Mouse (Mus musculus): ENCODE measurements around the gene Bicra. TPM values are rescaled to one million over a fixed set of nuclear protein-coding genes. Genes with fewer than 3 reads are reported as not detected.

The Bicra gene
- polyA plus RNA-seq, 1 experiment from 2014 or later, result 3.7 TPM

DNA sequence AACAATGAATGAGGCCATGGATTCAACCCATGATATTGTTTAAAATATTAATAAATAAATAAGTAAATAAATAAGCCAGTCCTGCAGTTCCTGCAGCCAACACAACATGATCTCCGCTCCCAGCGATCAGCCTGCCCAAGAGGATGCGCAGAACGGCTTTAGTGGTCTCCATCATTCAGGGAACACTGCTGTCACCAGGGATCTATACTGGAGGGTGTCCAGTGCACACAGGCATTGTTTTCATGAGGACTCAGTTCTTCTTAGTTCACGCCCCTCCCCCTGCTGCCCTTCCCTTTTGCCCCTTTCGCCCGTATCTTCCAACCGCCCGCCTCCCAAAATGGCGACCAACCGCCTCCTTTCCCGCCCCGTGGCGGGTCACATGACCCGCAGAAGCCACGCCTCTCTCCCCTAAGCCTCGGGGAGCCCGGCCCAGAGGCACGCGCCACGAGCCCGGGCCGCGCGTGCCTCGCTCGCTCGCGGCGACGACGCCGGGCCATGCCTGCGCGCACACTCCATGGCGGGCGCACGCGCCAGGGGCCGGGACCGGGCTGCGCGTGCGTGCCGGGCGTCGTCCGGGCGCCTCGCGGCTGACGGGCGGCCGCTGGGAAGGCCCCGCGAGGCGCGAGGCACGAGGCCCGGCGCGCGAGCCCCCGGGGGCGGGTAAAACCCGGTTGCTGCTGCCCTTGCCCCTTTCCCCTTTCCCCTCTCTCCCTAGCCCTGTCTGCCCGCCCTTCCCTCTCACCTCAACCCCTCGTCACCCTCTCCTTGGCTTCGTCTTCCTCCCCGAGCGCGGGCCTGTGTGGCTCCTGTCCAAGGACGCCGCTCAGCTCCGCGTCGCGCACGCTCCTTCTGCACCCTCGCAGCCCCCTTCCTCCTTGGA is 13.7 kb upstream of the Bicra start, which contains the start of gene Zfp541:
TSS of gene Zfp541 (plus strand) at position 596 of the 880 bp plus-strand sequence.
- WGBS, result 47% methylated on average over 68 of the region's 80 CpGs
- peak within 1 kb of the TSS; percentile 14; the same call in 1 of the 2 replicates for H3K4me2 ChIP-seq (ENCODE audit: low read depth, low read length)

DNA sequence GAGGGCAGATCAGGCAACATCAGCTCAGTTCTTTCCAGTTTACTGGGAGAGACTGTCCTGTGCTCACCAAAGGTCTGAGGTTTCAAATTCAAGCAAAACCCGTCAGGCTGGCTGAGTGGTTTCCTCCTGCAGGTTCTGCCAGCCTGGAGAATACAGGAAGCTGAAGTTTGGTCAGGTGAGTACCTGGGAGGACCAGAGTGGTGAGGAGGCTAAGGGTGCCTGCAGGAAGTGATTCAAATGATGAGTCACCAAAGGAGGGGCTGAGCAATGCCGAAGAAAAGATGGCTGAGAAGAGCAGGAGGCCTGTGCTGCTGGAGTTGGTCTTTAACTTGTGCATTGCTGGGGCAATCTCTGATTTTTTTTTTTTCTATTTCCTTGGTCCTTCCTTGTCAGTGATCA is 9.4 kb upstream of the Bicra start:
- Histone ChIP-seq H3K4me3 (ENCODE audit: low read length) (no peak overlapping the region), H3K9ac (ENCODE audit: low read depth, low read length) (no peak overlapping the region), H3K27ac (ENCODE audit: low read length) (no peak overlapping the region), H3K36me3 (ENCODE audit: control insufficient read depth, insufficient read depth, low read length) (no peaks in the 10 kb centered on the region), H3K4me1 (ENCODE audit: control insufficient read depth, insufficient read depth, low read length) (no peaks in the 10 kb centered on the region; the same call in 1 of the 2 replicates), H3K27me3 (replicated peaks; ENCODE audit: control insufficient read depth, insufficient read depth, low read length) (peaks cover 10% of the 10 kb centered on the region), H3K4me2 (ENCODE audit: low read depth, low read length) (no peak overlapping the region), H3K9me3 (ENCODE audit: control insufficient read depth, low read length) (peaks cover 10% of the 10 kb centered on the region)
- peak; percentile 24; the same call in 1 of the 2 replicates for ATAC-seq
- 32% methylated on average over 2 of the region's 2 CpGs for WGBS

More for the DNA sequence above, 13.7 kb upstream of the Bicra start, which contains the start of gene Zfp541:
- no peak within 1 kb of the TSS for H3K27ac ChIP-seq (ENCODE audit: low read length)
- no peak within 1 kb of the TSS for H3K9ac ChIP-seq (ENCODE audit: low read depth, low read length)
- H3K9me3 ChIP-seq (ENCODE audit: control insufficient read depth, low read length), result peaks cover 10% of the 10 kb centered on the region
- H3K4me3 ChIP-seq (ENCODE audit: low read length), result peak within 1 kb of the TSS; percentile 20; the same call in 1 of the 2 replicates
- H3K36me3 ChIP-seq (ENCODE audit: control insufficient read depth, insufficient read depth, low read length), result no peaks in the 10 kb centered on the region
- no peak for ATAC-seq
- peaks cover 10% of the 10 kb centered on the region for H3K27me3 ChIP-seq (replicated peaks; ENCODE audit: control insufficient read depth, insufficient read depth, low read length)
- no peaks in the 10 kb centered on the region for H3K4me1 ChIP-seq (ENCODE audit: control insufficient read depth, insufficient read depth, low read length)

DNA sequence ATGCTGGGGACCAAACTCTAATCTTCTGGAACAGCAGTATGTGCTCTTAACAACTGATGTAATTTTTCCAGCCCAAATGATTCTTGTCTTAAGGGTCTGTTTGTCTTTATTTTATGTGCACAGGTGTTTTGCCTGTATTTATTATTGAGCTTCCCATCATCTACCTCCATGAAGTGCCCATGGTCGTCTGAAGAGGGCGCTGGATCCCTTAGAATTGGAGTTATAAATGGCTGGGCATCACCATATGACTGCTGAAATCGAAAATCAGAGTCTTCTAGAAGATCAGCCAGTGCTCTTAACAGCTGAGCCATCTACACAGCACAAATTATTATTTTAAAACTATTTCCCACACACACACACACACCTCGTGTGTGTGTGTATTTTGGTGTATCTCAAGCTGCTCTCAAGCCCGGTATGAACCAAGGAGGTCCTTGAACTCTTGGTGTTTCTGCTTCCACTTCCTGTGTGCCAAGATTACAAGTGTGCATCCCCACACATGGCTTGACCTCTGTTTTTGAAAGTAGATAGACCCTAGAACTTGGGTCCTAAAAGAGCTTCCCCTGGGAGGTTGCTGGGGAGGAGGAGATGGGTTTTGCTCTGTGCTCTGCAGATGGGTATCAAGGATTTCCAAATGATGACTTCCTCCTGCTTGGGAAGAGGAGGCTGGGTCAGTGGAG is 8.9 kb upstream of the Bicra start:
- no peak overlapping the region for H3K9ac ChIP-seq (ENCODE audit: low read depth, low read length)
- WGBS, result 31% methylated on average over 5 of the region's 5 CpGs
- ATAC-seq, result no peak
- H3K27me3 ChIP-seq (replicated peaks; ENCODE audit: control insufficient read depth, insufficient read depth, low read length), result peaks cover 7% of the 10 kb centered on the region
- peaks cover 1% of the 10 kb centered on the region; the same call in 1 of the 2 replicates for H3K4me1 ChIP-seq (ENCODE audit: control insufficient read depth, insufficient read depth, low read length)
- H3K4me3 ChIP-seq (ENCODE audit: low read length), result no peak overlapping the region
- H3K4me2 ChIP-seq (ENCODE audit: low read depth, low read length), result no peak overlapping the region
- no peaks in the 10 kb centered on the region for H3K36me3 ChIP-seq (ENCODE audit: control insufficient read depth, insufficient read depth, low read length)
- H3K27ac ChIP-seq (ENCODE audit: low read length), result no peak overlapping the region
- H3K9me3 ChIP-seq (ENCODE audit: control insufficient read depth, low read length), result peaks cover 5% of the 10 kb centered on the region

DNA sequence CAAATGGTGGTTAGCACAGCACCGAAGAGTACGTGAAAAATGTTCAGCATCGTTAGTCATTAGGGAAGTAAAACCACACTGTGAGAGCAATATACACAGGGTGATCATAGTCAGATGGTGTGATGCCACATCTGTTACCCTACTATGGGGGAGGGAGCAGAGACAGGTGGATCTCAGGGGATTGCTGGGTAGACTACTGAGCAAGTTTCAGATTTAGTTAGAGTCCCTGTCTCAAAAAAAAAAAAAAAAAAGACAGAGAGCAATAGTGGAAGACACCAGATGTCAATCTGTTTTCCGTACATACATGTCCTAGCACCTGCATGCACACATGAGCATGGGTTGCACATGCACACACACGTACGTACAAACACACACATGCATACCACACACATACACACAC is 7.9 kb upstream of the Bicra start:
- Histone ChIP-seq H3K9me3 (ENCODE audit: control insufficient read depth, low read length) (no peaks in the 10 kb centered on the region), H3K4me1 (ENCODE audit: control insufficient read depth, insufficient read depth, low read length) (peaks cover 2% of the 10 kb centered on the region; the same call in 1 of the 2 replicates), H3K9ac (ENCODE audit: low read depth, low read length) (no peak overlapping the region), H3K27me3 (replicated peaks; ENCODE audit: control insufficient read depth, insufficient read depth, low read length) (peaks cover under 1% of the 10 kb centered on the region), H3K36me3 (ENCODE audit: control insufficient read depth, insufficient read depth, low read length) (no peaks in the 10 kb centered on the region), H3K4me3 (ENCODE audit: low read length) (no peak overlapping the region), H3K4me2 (ENCODE audit: low read depth, low read length) (no peak overlapping the region), H3K27ac (ENCODE audit: low read length) (no peak overlapping the region)
- WGBS, result 80% methylated on average over 6 of the region's 6 CpGs
- no peak for ATAC-seq

DNA sequence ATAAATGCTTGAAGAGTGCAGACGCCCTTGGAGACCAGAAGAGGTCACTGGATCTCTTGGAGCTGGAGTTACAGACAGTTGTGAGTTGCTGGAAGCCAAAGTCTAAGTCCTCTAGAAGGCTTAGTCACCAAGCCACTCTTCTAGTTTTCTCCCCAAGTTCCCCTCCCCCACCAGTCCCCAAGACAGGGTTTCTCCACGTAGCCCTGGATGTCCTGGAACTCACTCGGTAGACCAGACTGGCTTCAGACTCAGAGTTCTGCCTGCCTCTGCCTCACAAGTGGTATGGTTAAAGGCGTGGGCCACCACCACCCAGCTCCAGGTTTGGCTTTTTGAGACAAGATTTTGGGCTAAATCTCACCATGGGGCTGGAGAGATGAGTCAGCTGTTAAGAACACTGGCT is 7.2 kb upstream of the Bicra start:
- Histone ChIP-seq H3K27ac (ENCODE audit: low read length) (no peak overlapping the region), H3K27me3 (replicated peaks; ENCODE audit: control insufficient read depth, insufficient read depth, low read length) (no peaks in the 10 kb centered on the region), H3K9me3 (ENCODE audit: control insufficient read depth, low read length) (no peaks in the 10 kb centered on the region), H3K4me2 (ENCODE audit: low read depth, low read length) (no peak overlapping the region), H3K4me1 (ENCODE audit: control insufficient read depth, insufficient read depth, low read length) (peaks cover 6% of the 10 kb centered on the region; the same call in 1 of the 2 replicates), H3K36me3 (ENCODE audit: control insufficient read depth, insufficient read depth, low read length) (no peaks in the 10 kb centered on the region), H3K4me3 (ENCODE audit: low read length) (no peak overlapping the region), H3K9ac (ENCODE audit: low read depth, low read length) (no peak overlapping the region)
- no peak for ATAC-seq
- WGBS, result 61% methylated on average over 4 of the region's 4 CpGs

DNA sequence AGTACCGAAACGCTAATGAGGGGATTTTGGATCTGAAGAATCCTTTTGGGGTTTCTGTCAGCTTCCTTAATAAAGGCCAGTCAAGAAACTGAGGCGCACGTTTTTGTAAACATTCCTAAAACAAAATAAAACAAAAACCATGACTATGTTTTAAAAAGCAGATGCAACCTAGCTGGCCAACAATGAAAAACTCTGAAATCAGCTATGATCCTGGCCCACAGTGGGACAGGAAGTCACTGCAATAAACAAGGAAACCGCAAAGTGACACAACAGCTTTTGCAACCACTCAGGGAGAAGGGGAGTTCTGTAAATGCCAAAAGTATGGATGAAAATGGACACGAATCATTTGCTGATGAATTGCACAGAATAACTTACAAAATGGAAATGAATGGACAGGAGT is 5.4 kb upstream of the Bicra start:
- Histone ChIP-seq H3K9ac (ENCODE audit: low read depth, low read length) (no peak overlapping the region), H3K27me3 (replicated peaks; ENCODE audit: control insufficient read depth, insufficient read depth, low read length) (no peaks in the 10 kb centered on the region), H3K9me3 (ENCODE audit: control insufficient read depth, low read length) (no peaks in the 10 kb centered on the region), H3K27ac (ENCODE audit: low read length) (no peak overlapping the region), H3K4me1 (ENCODE audit: control insufficient read depth, insufficient read depth, low read length) (peaks cover 17% of the 10 kb centered on the region), H3K4me2 (ENCODE audit: low read depth, low read length) (peak overlapping the region; percentile 83), H3K4me3 (ENCODE audit: low read length) (peak overlapping the region; percentile 71), H3K36me3 (ENCODE audit: control insufficient read depth, insufficient read depth, low read length) (no peaks in the 10 kb centered on the region)
- ATAC-seq, result no peak
- 8% methylated on average over 6 of the region's 6 CpGs for WGBS

DNA sequence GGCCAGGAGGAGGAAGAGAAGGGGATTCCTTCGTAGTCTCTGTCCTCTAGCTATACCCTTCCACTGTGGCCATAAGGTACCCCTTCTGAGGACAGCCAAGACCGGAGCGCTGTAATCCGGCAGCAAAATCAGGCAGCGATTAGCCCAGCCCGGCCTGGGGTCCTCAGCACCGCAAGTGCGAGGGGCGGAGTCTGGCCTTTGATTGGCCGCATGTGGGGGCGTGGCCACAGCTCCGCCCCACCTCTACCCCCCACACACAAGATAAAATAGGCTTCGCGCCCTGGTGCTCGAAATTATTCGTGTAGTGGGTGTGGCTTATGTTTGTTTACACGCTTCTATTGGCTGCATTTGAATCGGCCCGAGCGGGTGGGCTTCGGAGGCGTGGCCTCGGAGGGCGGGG is 5.0 kb upstream of the Bicra start:
- Histone ChIP-seq H3K4me1 (ENCODE audit: control insufficient read depth, insufficient read depth, low read length) (peaks cover 17% of the 10 kb centered on the region), H3K4me3 (ENCODE audit: low read length) (peak overlapping the region; percentile 71), H3K27me3 (replicated peaks; ENCODE audit: control insufficient read depth, insufficient read depth, low read length) (no peaks in the 10 kb centered on the region), H3K4me2 (ENCODE audit: low read depth, low read length) (peak overlapping the region; percentile 83), H3K9me3 (ENCODE audit: control insufficient read depth, low read length) (no peaks in the 10 kb centered on the region), H3K36me3 (ENCODE audit: control insufficient read depth, insufficient read depth, low read length) (no peaks in the 10 kb centered on the region), H3K9ac (ENCODE audit: low read depth, low read length) (peak overlapping the region; percentile 76), H3K27ac (ENCODE audit: low read length) (peak overlapping the region; percentile 90)
- 0% methylated on average over 24 of the region's 24 CpGs for WGBS
- peak; percentile 66 for ATAC-seq

DNA sequence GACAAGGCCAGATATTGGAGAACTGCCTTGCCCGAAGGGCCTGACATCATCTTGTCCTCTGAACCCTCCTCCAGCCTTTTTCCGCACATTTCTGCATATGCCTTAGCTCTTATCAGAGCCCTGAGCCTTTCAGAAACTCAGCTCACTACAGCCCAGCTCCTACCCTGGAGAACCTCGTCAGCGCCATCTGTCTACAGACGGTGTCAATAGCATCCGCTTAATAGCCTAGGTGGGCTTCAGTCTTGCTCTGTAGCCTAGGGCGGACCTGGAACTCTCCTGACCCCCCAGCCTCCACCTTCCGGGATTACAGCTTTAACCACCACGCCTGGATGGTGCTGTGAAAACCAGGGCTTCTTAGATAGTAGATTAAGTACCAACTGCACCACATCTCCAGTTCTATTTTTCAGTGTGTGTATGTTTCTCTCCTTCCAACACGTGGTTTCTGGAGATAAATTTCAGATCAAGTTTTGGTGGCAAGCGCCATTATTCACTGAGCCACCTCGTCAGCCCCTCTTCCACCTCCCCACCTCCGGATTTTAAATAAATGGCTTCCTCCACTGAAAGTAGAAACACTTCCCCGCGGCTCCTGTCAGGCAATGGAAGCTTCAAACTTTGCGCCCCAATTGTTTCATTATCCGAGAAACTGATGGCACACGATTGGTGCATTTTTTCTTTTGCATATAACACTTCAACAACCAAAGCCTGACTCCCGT is 4.3 kb upstream of the Bicra start:
- H3K4me1 ChIP-seq (ENCODE audit: control insufficient read depth, insufficient read depth, low read length), result peaks cover 17% of the 10 kb centered on the region
- no peaks in the 10 kb centered on the region for H3K27me3 ChIP-seq (replicated peaks; ENCODE audit: control insufficient read depth, insufficient read depth, low read length)
- H3K4me2 ChIP-seq (ENCODE audit: low read depth, low read length), result peak overlapping the region; percentile 83
- ATAC-seq, result peak; percentile 32
- peak overlapping the region; percentile 71 for H3K4me3 ChIP-seq (ENCODE audit: low read length)
- H3K36me3 ChIP-seq (ENCODE audit: control insufficient read depth, insufficient read depth, low read length), result no peaks in the 10 kb centered on the region
- H3K27ac ChIP-seq (ENCODE audit: low read length), result peak overlapping the region; percentile 90
- H3K9ac ChIP-seq (ENCODE audit: low read depth, low read length), result peak overlapping the region; percentile 76
- H3K9me3 ChIP-seq (ENCODE audit: control insufficient read depth, low read length), result no peaks in the 10 kb centered on the region
- 5% methylated on average over 19 of the region's 19 CpGs for WGBS

DNA sequence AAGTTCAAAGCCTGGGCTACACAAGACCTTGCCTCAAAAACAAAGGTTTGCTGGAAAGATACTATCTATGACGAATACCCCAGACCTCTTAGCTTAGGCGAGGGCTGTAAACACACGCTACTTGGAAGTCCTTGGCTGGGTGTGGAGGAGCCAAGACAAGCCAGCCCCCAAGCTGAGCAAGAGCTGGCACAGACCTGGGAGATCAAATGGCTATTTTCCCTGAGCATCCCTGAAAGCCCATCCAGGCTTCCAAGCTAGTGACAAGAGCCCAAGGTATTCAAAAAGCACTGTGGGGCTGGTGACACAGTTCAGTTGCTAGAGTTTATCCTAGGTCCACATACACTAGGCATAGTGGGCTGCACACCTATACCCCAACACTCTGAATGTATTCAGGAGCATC is 2.9 kb upstream of the Bicra start:
- no peak for ATAC-seq
- no peak overlapping the region for H3K9ac ChIP-seq (ENCODE audit: low read depth, low read length)
- H3K4me2 ChIP-seq (ENCODE audit: low read depth, low read length), result no peak overlapping the region
- H3K4me3 ChIP-seq (ENCODE audit: low read length), result no peak overlapping the region
- H3K36me3 ChIP-seq (ENCODE audit: control insufficient read depth, insufficient read depth, low read length), result no peaks in the 10 kb centered on the region
- H3K9me3 ChIP-seq (ENCODE audit: control insufficient read depth, low read length), result no peaks in the 10 kb centered on the region
- WGBS, result 84% methylated on average over 3 of the region's 3 CpGs
- H3K4me1 ChIP-seq (ENCODE audit: control insufficient read depth, insufficient read depth, low read length), result peaks cover 25% of the 10 kb centered on the region
- H3K27ac ChIP-seq (ENCODE audit: low read length), result no peak overlapping the region
- no peaks in the 10 kb centered on the region for H3K27me3 ChIP-seq (replicated peaks; ENCODE audit: control insufficient read depth, insufficient read depth, low read length)
